Mouse (Mus musculus): Measurements from ENCODE around the gene Atp6v1g2. TPM values are rescaled to one million over a fixed set of nuclear protein-coding genes. Genes with fewer than 3 reads are reported as not detected.

Atp6v1g2 gene
- total RNA-seq, 4 experiments from 2014 or later: 552 to 589 (median 575) TPM

DNA sequence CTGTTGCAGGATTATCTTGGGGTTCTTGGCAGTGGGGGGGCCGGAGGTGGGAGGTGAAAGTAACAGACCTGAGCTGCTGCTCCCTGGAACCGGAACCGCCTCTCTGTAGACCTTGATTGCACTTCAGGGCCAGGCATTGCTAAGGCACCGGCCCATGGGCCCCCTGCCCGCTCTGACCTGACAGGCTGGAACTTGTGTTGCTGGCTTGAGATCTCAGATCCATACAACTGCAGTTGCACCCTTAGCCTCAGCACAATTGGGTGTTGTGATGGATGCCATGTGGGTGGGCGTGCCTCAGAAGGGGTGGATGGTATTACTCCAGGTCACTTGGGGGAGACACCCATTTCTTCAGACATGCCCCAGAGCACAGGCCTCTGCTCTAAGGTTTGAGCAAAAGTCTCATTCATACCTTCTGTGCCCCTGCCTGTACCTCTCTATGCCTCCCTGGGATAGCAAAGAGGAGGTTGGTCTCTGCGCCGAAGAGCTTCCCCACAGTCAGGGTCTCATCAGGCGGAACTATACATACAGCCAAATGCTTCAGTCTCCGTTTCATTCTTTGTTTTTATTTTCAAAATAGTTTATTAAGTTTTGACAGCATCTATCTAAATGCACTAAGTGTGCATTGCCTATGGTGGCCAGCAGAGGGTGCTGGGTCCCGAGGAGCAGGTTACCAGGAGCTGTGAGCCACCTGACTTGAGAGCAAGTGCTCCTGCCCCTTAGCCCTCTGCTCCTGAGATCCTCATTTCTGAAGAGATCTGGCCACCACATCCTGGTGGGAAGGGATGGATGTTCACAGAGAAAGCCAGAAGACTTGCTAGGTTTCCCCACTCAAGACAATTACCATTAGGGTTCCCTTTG lies 21.0 kb downstream of the Atp6v1g2 start:
- DNase-seq (ENCODE audit: low spot score in 2 of 2): peak in 1 of 2 experiments; percentile 18

DNA sequence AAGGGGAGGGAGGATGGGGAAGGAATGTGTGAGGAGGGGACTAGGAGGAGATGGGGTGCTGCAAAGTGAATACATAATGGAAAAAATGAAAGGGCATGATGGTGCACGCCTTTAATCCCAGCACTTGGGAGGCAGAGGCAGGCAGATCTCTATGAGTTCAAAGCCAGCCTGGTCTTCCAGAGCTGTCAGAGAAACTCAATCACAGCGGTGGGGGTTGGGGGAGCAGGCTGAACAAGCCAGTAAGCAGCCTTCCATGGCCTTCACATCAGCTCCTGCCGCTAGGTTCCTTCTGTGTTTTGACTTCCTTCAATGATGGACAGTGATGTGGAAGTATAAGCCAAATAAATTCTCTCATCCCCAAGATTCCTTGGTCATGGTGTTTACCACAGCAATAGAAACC lies 21.8 kb downstream of the Atp6v1g2 start:
- peak in 1 of 2 experiments; percentile 7 for DNase-seq (ENCODE audit: low spot score in 2 of 2)

DNA sequence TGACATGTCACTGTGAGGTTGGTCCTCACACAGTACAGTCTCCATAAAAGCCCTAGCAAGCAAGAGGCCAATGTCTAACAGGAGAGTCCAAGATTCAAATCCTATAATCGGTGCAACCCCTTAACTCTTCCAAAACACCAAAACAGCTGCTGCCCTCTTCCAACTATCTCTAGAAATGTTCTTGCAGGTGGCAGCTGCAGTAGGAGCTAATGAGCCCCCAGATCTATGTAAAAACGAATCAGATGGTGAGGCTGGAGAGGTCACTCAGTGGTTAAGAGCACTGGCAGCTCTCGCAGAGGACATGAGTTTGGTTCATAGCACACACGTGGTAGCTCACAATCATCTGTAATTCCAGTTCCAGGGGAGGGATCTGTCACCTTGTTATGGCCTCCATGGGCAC lies 22.2 kb downstream of the Atp6v1g2 start:
- no peak for DNase-seq (ENCODE audit: low spot score in 2 of 2)

DNA sequence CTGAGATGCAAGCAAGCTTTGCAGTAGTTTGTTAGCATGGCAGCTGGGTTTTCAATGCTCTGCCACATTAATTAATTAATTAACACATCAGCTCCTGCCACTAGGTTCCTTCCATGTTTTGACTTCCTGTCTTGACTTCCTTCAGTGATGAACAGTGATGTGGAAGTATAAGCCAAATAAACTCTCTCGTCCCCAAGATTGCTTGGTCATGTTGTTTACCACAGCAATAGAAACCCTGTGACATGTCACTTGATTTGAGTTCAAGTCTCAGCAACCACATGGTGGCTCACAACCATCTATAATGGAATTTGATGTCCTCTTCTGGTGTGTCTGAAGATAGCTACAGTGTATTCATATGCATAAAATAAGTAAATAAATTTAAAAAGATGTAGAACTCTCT lies 23.9 kb downstream of the Atp6v1g2 start:
- no peak for DNase-seq (ENCODE audit: low spot score in 2 of 2)

DNA sequence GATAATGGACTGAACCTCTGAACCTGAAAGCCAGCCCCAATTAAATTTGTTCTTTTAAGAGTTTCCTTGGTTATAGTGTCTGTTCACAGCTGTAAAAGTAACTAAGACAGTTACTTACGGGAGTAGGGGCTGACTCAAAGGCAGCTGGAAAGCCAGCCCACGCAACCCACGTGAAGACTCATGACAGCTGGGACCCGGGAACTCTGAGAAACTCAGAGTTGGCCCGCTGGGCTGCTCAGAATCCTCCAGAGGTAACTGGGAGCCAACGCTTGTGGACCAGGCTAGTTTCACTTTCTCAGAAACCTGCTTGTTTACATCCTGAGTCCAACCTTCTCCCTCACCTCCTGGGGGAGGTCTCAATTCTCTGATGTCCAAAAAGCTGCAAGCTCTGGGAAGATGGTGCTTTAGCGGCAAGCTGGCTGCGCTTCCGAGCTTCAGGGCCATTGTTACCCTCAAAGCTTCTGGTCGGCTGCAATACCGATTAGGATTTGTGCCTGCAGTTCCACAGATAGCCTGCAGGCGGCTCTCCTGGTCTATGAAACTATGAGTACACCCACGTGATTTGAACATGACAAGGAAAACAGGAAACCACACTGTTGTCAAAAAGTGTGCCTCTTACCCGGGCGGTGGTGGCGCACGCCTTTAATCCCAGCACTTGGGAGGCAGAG lies 24.5 kb downstream of the Atp6v1g2 start:
- DNase-seq (ENCODE audit: low spot score in 2 of 2): peak; percentile 85 to 96

DNA sequence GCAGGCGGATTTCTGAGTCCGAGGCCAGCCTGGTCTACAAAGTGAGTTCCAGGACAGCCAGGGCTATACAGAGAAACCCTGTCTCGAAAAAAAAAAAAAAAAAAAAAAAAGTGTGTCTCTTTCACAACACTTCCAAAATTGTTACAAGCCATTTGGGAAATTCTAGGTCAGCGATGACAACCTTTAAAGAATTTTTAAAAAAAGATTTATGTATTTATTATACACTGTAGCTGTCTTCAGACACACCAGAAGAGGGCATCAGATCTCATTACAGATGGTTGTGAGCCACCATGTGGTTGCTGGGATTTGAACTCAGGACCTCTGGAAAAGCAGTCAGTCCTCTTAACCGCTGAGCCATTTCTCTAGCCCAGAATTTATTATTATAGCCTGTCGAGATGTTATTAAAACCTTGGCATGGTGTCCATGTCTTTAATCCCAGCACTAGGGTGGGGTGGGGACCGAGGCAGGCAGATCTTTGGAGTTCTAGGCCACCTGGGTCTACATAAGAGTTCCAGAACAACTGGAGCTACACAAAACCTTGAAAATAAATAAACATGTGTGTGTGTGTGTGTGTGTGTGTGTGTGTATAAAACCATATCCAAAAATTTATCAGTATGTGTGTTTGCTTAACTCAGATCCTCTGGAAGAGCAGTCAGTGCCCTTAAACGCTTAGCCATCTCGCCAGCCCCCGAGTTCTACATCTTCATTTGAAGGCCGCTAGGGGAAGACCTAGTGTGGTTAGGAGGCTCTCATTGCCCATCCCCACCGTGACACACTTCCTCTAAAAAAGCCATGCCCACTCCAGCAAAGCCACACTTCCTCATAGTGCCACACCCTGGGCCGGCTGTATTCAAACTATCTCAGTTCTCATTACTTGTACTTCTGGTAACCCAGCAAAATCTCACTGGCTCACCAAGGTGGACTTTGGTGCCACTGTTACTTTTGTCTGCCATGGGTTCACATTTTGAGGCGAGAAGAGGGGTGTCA lies 25.3 kb downstream of the Atp6v1g2 start:
- no peak for DNase-seq (ENCODE audit: low spot score in 2 of 2)

DNA sequence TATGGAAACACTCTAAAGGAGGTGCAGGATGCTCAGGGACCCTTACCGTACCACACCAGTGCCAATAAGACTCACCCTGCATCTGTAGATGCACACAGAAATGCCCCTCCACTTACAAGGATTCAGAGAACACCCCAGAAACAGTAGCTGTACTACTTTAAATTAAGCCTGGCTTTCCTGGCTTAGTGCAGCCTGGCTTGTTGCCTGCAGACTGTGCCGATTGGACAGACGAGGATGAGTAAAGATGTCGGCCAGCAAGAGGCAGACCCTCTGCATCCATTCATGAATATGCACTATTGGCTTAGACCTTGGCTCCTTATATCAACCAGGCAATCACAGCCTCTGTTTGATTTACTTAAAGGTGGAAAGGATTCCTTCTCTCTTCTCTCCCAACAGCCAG lies 26.2 kb downstream of the Atp6v1g2 start:
- DNase-seq (ENCODE audit: low spot score in 2 of 2): no peak

DNA sequence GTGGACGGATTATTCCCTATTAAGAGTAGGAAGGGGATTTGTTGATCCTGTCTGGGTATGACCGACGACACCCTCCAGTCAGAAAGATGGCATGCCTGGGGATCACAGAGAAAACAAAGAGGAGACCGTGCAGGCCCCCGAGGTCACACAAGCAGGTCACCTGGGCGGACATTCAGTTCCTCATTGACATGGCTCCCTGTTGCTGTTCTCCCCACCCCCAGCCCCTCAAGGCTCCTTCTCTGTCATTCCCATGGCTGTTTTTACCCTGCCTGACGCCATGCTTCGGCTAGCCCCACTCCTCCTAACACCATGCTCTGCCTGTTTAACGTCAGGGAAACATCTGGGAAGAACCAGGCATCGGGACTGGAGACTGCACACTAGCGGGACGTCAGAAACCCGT lies 28.2 kb downstream of the Atp6v1g2 start:
- no peak for DNase-seq (ENCODE audit: low spot score in 2 of 2)

DNA sequence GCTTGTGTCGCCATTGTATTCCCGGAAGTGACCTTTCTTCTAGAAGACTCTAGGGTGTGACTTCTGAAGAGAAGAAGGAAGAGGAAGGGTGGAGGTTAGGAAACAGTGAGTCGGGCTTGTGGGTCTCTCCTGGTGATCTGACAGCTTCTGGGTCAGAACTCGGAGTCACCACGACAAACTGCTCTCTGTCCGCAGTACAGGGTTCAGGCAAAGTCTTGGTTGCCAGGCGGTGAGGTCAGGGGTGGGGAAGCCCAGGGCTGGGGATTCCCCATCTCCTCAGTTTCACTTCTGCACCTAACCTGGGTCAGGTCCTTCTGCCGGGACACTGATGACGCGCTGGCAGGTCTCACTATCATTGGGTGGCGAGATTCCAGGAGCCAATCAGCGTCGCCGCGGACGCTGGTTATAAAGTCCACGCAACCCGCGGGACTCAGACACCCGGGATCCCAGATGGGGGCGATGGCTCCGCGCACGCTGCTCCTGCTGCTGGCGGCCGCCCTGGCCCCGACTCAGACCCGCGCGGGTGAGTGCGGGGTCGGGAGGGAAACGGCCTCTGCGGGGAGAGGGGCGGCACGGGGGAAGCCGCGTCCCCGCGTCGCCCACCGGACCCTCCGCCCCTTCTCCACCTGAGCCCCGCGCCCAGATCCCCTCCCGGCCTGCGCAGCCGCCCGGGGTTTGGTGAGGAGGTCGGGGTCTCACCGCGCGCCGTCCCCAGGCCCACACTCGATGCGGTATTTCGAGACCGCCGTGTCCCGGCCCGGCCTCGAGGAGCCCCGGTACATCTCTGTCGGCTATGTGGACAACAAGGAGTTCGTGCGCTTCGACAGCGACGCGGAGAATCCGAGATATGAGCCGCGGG lies 29.4 kb downstream of the Atp6v1g2 start, which contains the start of gene H2-D1:
H2-D1 (plus strand) TSS at position 67 of the 859 bp plus-strand sequence.
- DNase-seq (ENCODE audit: low spot score in 2 of 2): peak; percentile 88 to 95

DNA sequence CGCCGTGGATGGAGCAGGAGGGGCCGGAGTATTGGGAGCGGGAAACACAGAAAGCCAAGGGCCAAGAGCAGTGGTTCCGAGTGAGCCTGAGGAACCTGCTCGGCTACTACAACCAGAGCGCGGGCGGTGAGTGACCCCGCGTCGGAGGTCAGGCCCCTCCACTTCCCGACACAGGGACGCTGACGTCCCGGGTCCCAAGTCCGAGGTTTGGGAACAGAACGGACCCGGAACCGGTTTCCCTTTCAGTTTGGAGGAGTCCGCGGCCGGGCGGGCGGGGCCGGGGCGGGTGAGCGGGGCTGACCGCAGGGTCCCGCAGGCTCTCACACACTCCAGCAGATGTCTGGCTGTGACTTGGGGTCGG lies 30.0 kb downstream of the Atp6v1g2 start:
- DNase-seq (ENCODE audit: low spot score in 2 of 2): no peak

DNA sequence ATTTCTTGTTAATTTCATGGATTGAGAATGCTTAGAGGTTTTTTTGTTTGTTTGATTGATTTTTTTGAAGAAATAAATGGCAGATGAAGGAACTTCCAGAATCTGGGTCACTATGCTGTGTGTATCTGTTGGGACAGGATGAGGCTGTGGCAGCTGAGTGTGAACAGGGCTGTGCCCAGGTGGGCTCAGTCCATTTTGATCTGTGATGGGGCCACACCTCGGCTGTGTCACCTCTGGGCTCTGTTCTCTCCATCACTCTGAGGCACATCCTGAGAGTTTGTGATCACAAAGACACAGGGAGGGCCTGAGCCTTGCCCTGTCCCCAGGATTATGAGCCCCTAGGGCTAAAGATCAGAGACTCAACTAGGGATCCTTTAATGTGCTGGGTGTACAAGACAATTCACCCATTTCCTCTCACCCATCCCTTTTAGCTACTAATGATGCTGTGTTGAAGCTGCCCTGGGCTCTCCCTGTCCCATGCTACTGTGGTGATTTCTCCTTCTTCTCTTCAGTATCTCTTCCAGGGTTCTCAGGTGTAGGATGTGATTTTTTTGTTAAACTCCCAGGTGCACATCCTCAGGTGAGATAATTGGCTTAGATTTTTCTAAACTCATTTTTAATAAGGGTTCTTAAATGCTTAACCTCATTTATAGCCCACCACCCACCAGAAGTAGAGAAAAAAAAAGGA lies 34.1 kb downstream of the Atp6v1g2 start:
- no peak for DNase-seq (ENCODE audit: low spot score in 2 of 2)

DNA sequence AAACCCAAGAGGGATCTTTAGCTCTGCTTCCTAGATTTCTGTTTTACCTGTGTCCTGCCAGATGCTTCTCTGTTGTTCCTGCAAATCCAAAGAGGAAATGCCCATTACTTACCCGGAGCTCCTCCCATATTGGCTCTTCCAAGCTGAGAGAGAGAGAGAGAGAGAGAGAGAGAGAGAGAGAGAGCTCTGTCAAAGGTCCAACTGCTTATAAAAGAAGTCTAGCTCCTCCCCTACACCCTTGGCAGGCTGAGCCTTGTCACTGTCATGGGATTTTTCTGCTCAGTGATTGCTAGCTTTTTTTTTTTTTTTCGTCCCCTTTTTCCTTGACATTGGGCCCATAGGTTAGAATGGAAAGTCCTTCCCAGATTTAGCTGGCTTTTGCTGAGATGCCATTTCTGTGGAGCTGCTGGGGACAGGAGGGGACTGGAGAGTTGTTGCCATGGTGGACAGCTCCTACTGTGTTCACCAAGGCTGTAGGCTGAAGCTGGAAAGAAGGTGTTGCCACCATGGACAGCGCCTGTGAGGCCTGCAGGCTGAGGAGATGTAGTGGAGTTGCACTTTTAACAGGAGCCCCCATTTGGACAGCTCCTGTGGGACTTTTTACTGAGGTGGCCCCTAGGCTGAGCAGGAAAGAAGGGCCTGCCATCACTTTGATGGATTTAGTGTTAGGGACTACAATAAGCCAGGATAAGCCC lies 36.3 kb downstream of the Atp6v1g2 start:
- DNase-seq (ENCODE audit: low spot score in 2 of 2): no peak

DNA sequence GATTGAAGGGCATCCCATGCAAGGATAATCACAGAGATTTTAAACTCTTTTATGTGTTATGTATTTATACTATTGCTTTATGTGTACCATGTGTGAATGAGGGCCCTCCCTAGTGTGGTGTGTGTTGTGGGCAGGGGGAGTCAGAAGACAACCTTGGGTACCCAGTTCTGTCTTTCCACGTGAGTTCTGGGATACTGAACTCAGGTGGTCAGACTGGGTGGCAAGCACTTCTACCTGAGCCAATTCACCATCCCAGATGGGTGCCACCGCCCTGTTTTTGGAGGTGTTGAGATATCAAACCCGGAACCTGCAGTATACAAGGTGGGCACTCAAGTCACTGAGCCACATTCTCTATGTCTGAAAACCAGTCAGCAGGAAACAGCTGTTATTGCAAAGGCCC lies 38.8 kb downstream of the Atp6v1g2 start:
- DNase-seq (ENCODE audit: low spot score in 2 of 2): no peak

DNA sequence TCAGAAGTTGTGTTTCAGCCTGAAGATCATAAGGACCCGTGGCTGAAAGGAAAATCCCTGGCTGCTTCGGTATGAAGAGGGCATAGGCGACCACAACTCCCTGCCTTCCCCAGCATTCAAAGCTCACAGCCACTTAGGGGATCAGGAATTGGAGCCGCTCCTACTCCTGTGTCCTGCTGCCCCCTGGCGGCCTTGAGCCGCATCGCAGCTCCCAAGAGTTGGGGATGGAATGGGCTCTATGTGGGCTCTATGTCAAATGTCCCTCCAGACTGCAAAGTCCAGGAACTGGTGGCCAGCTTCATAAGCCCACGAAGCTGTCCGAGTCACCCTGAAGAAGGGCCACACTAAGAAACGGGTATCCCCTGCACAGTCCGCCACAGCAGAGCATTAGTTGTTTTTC lies 41.3 kb downstream of the Atp6v1g2 start:
- peak; percentile 56 to 85 for DNase-seq (ENCODE audit: low spot score in 2 of 2)

DNA sequence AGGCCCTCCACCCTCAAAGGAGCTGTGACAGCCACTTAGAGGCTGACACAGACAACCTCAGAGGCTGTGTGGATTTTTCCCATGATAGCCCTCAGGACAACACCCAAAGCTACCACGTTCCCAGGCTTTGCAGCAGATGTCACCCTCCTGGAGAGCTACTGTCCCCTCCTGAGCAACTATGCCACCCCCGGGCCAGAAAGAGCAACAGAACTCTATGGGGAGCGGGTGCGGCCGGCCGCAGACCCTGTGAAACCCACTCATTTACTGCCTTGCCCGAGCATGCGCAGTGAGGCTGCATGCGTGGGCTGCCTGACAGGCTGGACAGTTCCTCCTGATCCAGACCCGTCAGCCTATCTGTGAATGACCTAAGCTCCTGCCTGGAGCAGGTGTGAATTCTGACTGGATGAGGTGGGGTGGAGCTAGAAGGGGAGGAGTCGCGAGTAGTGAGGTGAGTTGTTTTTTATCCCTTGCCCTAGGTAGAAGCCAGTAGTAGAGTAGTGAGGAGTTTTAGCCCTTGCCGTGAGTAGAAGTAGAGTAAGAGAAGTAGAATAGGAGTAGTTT lies 42.9 kb downstream of the Atp6v1g2 start:
- DNase-seq (ENCODE audit: low spot score in 2 of 2): no peak

DNA sequence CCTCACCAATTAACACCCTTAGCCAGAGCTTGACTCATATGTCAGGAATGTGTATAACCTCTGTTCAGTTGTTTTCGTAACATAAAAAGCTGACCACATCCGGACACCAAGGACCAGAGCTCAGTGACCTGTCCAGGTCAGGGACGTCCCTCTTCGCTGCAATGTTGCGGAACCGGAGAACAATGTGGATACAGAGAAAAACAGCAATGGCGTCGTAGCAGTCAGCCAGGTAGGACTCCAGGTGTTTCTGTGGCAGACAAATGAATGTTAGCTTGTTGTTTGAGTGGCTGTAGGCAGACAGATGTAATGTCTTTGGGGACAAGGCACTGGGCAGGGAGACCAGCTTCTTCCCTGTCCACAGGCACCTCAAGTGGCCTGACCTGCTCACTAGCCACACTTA lies 44.6 kb downstream of the Atp6v1g2 start:
- no peak for DNase-seq (ENCODE audit: low spot score in 2 of 2)

DNA sequence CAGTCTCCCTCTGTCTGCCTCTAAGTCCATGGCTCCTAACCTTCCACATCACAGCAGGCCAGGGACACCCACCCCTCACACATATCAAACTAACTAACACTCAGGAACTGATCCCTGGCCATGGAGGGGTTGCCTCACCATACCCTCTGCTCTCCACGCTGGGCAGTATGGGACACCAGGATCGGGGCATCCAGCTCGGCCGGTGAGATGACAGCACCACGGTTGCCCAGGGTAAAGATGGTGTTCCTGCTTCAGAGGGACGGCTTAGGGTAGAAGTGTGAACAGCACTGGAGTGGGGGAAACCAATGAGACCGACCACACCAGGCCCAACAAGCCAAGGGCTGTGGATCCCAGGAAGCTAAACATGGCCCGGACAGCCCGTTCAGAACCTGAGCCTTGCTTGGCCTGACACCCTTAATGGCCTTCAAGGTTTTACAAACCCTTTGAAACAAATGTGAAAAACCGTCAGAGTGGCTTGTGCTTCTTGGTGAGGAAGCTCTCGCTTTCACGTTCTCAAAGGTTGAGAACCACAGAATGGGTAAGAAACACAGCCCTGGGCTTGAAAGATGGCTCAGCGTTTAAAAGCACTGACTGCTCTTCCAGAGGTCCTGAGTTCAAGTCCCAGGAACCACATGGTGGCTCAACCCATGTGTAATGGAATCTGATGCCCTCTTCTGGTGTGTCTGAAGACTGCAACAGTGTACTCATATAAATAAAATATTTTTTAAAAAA lies 45.7 kb downstream of the Atp6v1g2 start:
- no peak for DNase-seq (ENCODE audit: low spot score in 2 of 2)

DNA sequence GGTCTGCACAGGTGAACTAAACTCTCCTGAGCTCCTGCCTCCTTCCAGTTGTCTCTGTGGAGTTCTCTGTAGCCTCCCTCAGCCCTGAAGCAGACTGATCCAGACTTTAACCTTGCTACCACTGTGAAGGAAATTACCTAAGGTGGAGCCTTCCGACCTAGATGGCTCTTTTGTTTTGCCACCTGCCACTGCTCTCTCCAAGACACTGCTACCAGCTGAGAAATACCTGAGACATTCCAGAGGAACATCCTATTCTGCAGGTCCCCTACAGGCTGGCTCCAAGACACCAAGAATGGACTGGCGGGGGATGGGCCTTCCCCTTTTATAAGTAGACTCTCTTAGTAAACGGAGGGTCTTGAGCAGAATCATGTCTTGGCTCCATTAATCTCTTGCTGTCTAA lies 46.8 kb downstream of the Atp6v1g2 start:
- no peak for DNase-seq (ENCODE audit: low spot score in 2 of 2)

Measured in left cerebral cortex, adult 8-10 months (tissue).